Mouse (Mus musculus): ENCODE results near the gene Mmaa. TPM values are rescaled to one million over a fixed set of nuclear protein-coding genes. Genes with fewer than 3 reads are reported as not detected.

Gene Mmaa
- total RNA-seq, 2 experiments from 2014 or later, result 15.6 to 19.5 TPM

GRCm38 (mm10) chr8:79224363-79224762, 70.4 kb downstream of the Mmaa start:
- no peak for DNase-seq (ENCODE audit: low spot score in 2 of 2)

- no peak for DNase-seq (ENCODE audit: low spot score in 2 of 2)
Measured at GRCm38 (mm10) chr8:79222752-79223141, 72.0 kb downstream of the Mmaa start.

- no peak for DNase-seq (ENCODE audit: low spot score in 2 of 2)
Measured at GRCm38 (mm10) chr8:79222106-79222751, 72.5 kb downstream of the Mmaa start.

Other genes starting within 250 kb of the Mmaa start
- not detected for gene 1700011L22Rik, start 46.4 kb downstream of the Mmaa start, total RNA-seq (2021)
- 10 to 100 TPM; 48.6 to 54.4 TPM for gene Smad1, start 104.6 kb upstream of the Mmaa start, total RNA-seq (2021)